Comparison of ENCODE assay signal across 10 mouse cellular contexts in the genomic region with DNA sequence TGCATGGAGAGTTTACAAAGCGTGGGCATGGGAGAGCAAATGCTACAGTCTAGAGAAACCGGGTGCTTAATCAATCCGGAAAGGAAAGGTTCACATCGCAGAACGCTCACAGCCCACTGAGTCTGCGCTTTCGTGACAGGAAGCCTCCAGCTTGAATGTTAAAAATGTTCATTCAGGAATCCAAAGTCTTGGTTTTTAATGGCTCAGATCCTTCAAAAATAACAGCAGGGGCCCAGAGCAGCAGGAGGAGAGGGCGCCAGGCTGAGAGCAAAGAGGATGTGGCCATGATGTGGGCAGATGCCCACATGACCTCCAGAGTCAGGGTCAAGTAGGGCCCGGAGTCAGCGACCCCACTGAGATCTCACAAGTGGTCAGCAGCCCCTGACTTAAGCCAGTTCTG.
A peak's percentile ranks its signal among the peaks of the same experiment; 100 is the strongest.
DNase-seq lines count a peak whose midpoint lies in the region; ATAC-seq and TF ChIP-seq lines count a peak whose summit lies in the region.
"Had no signal": no experiment of that assay in that cellular context is flagged by ENCODE, and none has a peak within 500 bp of the region (broad histone marks: within the 10 kb centered on the region; RNA-seq: fewer than 3 reads in every experiment).

No protein-coding gene starts in this region.

- peaks cover 17% of the 10 kb centered on the region for H3K4me1 ChIP-seq in intestine, embryonic 14.5 days (replicated peaks; ENCODE audit: control insufficient read depth, insufficient read depth, low read length)
- no peaks in the 10 kb centered on the region for H3K4me1 ChIP-seq in intestine, postnatal 0 days (replicated peaks; ENCODE audit: control insufficient read depth, insufficient read depth, low read length)
- peaks cover 48% of the 10 kb centered on the region for H3K4me1 ChIP-seq in limb, embryonic 13.5 days
- H3K4me1 ChIP-seq in forebrain, embryonic 16.5 days (replicated peaks; ENCODE audit: control insufficient read depth, insufficient read depth, low read length) = no peaks in the 10 kb centered on the region

- no peak for ATAC-seq in intestine, embryonic 14.5 days (replicated peaks; ENCODE audit: low FRiP score, low TSS enrichment, low read depth)
- no peak for ATAC-seq in intestine, postnatal 0 days
- no peak for ATAC-seq in limb, embryonic 13.5 days (ENCODE audit: low FRiP score, low read depth)
- ATAC-seq in forebrain, embryonic 16.5 days = no peak
- ATAC-seq: Patski had no signal

- peak; percentile 49 for DNase-seq in intestine, embryonic 14.5 days (ENCODE audit: low spot score)
- DNase-seq in brain, embryonic 14.5 days (ENCODE audit: low read depth) = peak; percentile 27
- DNase-seq in fibroblast of lung, adult 2 months (ENCODE audit: low read depth) = peak; percentile 61
- no peak for DNase-seq in adrenal gland, adult 18-20 months (ENCODE audit: low spot score in 2 of 2)
- DNase-seq in gastrocnemius, postnatal 14 days = no peak

- no peaks in the 10 kb centered on the region for H3K9me3 ChIP-seq in intestine, embryonic 14.5 days (ENCODE audit: control insufficient read depth, low read length)
- no peaks in the 10 kb centered on the region for H3K9me3 ChIP-seq in intestine, postnatal 0 days (ENCODE audit: control insufficient read depth)
- no peaks in the 10 kb centered on the region for H3K9me3 ChIP-seq in limb, embryonic 13.5 days
- H3K9me3 ChIP-seq in forebrain, embryonic 16.5 days (ENCODE audit: control insufficient read depth, low read length) = no peaks in the 10 kb centered on the region

- TF ChIP-seq CTCF in intestine, postnatal 0 days (IDR thresholded peaks at IDR 0.05; ENCODE audit: low read depth) = no peak
- TF ChIP-seq CTCF in brain, embryonic 14.5 days (IDR thresholded peaks at IDR 0.05; ENCODE audit: borderline replicate concordance, extremely low read depth, insufficient read depth, insufficient read length) = no peak

- no peak overlapping the region for H3K4me3 ChIP-seq in intestine, embryonic 14.5 days (ENCODE audit: low read depth, low read length)
- no peak overlapping the region for H3K4me3 ChIP-seq in intestine, postnatal 0 days (ENCODE audit: low read depth, low read length)
- no peak overlapping the region for H3K4me3 ChIP-seq in limb, embryonic 13.5 days
- no peak overlapping the region for H3K4me3 ChIP-seq in forebrain, embryonic 16.5 days (replicated peaks; ENCODE audit: low read length)
- H3K4me3 ChIP-seq: erythroblast, embryonic 14.5 days had no signal

- H3K9ac ChIP-seq in intestine, embryonic 14.5 days (ENCODE audit: low read length) = no peak overlapping the region
- H3K9ac ChIP-seq in intestine, postnatal 0 days (ENCODE audit: low read depth, low read length) = no peak overlapping the region
- no peak overlapping the region for H3K9ac ChIP-seq in limb, embryonic 13.5 days
- no peak overlapping the region for H3K9ac ChIP-seq in forebrain, embryonic 16.5 days (replicated peaks; ENCODE audit: low read depth, low read length)

- no peak for TF ChIP-seq POLR2A in brain, embryonic 14.5 days (IDR thresholded peaks at IDR 0.05; ENCODE audit: borderline replicate concordance, extremely low read depth, insufficient read depth, insufficient read length, poor library complexity, severe bottlenecking)

- no peaks in the 10 kb centered on the region for H3K36me3 ChIP-seq in intestine, embryonic 14.5 days (ENCODE audit: control insufficient read depth, insufficient read depth, low read length)
- H3K36me3 ChIP-seq in intestine, postnatal 0 days (ENCODE audit: control insufficient read depth, insufficient read depth) = no peaks in the 10 kb centered on the region
- no peaks in the 10 kb centered on the region for H3K36me3 ChIP-seq in limb, embryonic 13.5 days
- H3K36me3 ChIP-seq in forebrain, embryonic 16.5 days (ENCODE audit: control insufficient read depth, insufficient read depth) = no peaks in the 10 kb centered on the region

- 0 out of 2 replicates have a peak overlapping the region, but pooled peaks have one; percentile 4 for H3K4me2 ChIP-seq in intestine, embryonic 14.5 days (ENCODE audit: low read length)
- H3K4me2 ChIP-seq in intestine, postnatal 0 days (replicated peaks; ENCODE audit: low read depth) = no peak overlapping the region
- H3K4me2 ChIP-seq in limb, embryonic 13.5 days (replicated peaks) = no peak overlapping the region; the same call in 1 of the 2 replicates
- no peak overlapping the region for H3K4me2 ChIP-seq in forebrain, embryonic 16.5 days (ENCODE audit: low read length)

- intact Hi-C loops in gastrocnemius, postnatal 14 days (cut with DNase I; ENCODE audit: low total_unique reads) = no loop called here

- peak overlapping the region; percentile 23; the same call in 1 of the 2 replicates for H3K27ac ChIP-seq in intestine, embryonic 14.5 days (ENCODE audit: low read depth)
- no peak overlapping the region; the same call in 1 of the 2 replicates for H3K27ac ChIP-seq in intestine, postnatal 0 days (ENCODE audit: low read depth, low read length)
- H3K27ac ChIP-seq in limb, embryonic 13.5 days = peak overlapping the region; percentile 74
- no peak overlapping the region for H3K27ac ChIP-seq in forebrain, embryonic 16.5 days (ENCODE audit: low read length)

- 30% methylated on average over 10 of the region's 10 CpGs for WGBS in intestine, embryonic 14.5 days
- 65% methylated on average over 10 of the region's 10 CpGs for WGBS in intestine, postnatal 0 days
- WGBS in limb, embryonic 13.5 days = 45% methylated on average over 10 of the region's 10 CpGs
- 78% methylated on average over 10 of the region's 10 CpGs for WGBS in forebrain, embryonic 16.5 days

- no peaks in the 10 kb centered on the region for H3K27me3 ChIP-seq in intestine, embryonic 14.5 days (replicated peaks; ENCODE audit: control insufficient read depth, insufficient read depth, low read length)
- no peaks in the 10 kb centered on the region for H3K27me3 ChIP-seq in intestine, postnatal 0 days (replicated peaks; ENCODE audit: control insufficient read depth, insufficient read depth, low read length)
- no peaks in the 10 kb centered on the region for H3K27me3 ChIP-seq in limb, embryonic 13.5 days
- H3K27me3 ChIP-seq in forebrain, embryonic 16.5 days (replicated peaks; ENCODE audit: control insufficient read depth, insufficient read depth, low read length) = no peaks in the 10 kb centered on the region
- H3K27me3 ChIP-seq: Patski had no signal

Comparison
In these comparisons a context has a peak if more than half of its experiments do, and no peak if none do; other contexts are left out.
1. H3K27ac ChIP-seq: peak in intestine, embryonic 14.5 days (single experiment) and limb, embryonic 13.5 days (single experiment); none in intestine, postnatal 0 days (single experiment) and forebrain, embryonic 16.5 days (single experiment).
2. DNase-seq: peak in intestine, embryonic 14.5 days (single experiment), brain, embryonic 14.5 days (single experiment) and fibroblast of lung, adult 2 months (single experiment); none in adrenal gland, adult 18-20 months (0 of 2) and gastrocnemius, postnatal 14 days (single experiment).